Mouse (Mus musculus): ENCODE results near the gene Sema4g. TPM values are rescaled to one million over a fixed set of nuclear protein-coding genes. Genes with fewer than 3 reads are reported as not detected.

Sema4g gene
- 1.2 and 6.5 TPM in 2 replicates for polyA plus RNA-seq (2011; ENCODE audit: insufficient read depth, insufficient read length, low replicate concordance, missing spikeins)

GRCm38 (mm10) chr19:44988831-44989566 lies at the start of gene Sema4g:
Gene Sema4g, plus strand, starts transcription at chr19:44989101.
- TF ChIP-seq POLR2A (IDR thresholded peaks at IDR 0.05; ENCODE audit: borderline replicate concordance, control insufficient read depth, low read depth, low read length): no peak
- TF ChIP-seq CTCF (IDR thresholded peaks at IDR 0.05; ENCODE audit: control insufficient read depth, insufficient read depth, low read length): no peak; the same call in 1 of the 2 replicates
- 1% methylated on average over 56 of the region's 58 CpGs for WGBS
- H3K4me3 ChIP-seq (replicated peaks; ENCODE audit: control insufficient read depth, low read depth, low read length): no peak within 1 kb of the TSS
- H3K4me1 ChIP-seq (ENCODE audit: control insufficient read depth, insufficient read depth, low read length): no peaks in the 10 kb centered on the region
- H3K27ac ChIP-seq (ENCODE audit: control insufficient read depth, insufficient read depth, low read depth, low read length, poor library complexity): no peak within 1 kb of the TSS

- H3K27ac ChIP-seq (ENCODE audit: control insufficient read depth, insufficient read depth, low read depth, low read length, poor library complexity): no peak overlapping the region
- H3K4me1 ChIP-seq (ENCODE audit: control insufficient read depth, insufficient read depth, low read length): no peaks in the 10 kb centered on the region
- 88% methylated on average over 2 of the region's 2 CpGs for WGBS
- no peak for TF ChIP-seq POLR2A (IDR thresholded peaks at IDR 0.05; ENCODE audit: borderline replicate concordance, control insufficient read depth, low read depth, low read length)
- TF ChIP-seq CTCF (IDR thresholded peaks at IDR 0.05; ENCODE audit: control insufficient read depth, insufficient read depth, low read length): no peak
- no peak overlapping the region for H3K4me3 ChIP-seq (replicated peaks; ENCODE audit: control insufficient read depth, low read depth, low read length)
These were observed 29.3 kb upstream of the Sema4g start for GRCm38 (mm10) chr19:44959633-44960032.

DNA sequence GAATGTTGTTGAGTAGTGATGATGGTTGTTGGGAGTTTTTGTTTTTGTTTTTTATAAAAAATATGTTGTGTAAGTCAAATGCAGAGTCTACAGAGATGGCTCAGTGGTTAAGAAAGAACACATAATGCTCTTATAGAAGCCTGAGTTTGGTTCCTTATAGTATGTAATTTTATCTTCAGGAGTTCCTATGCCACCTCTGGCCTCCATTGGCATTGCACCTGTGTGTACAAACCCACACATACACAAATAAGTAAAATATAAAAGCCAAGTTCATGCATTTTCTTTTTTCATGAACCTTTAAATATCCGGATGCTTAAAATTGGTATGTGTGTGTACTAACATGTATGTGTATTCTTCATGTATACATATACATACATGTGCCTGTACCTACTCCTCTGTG lies 22.9 kb upstream of the Sema4g start:
- no peak overlapping the region for H3K4me3 ChIP-seq (replicated peaks; ENCODE audit: control insufficient read depth, low read depth, low read length)

GRCm38 (mm10) chr19:44968329-44968728 lies 20.6 kb upstream of the Sema4g start:
- no peak for TF ChIP-seq CTCF (IDR thresholded peaks at IDR 0.05; ENCODE audit: control insufficient read depth, insufficient read depth, low read length)
- no peak for TF ChIP-seq POLR2A (IDR thresholded peaks at IDR 0.05; ENCODE audit: borderline replicate concordance, control insufficient read depth, low read depth, low read length)
- Histone ChIP-seq H3K27ac (ENCODE audit: control insufficient read depth, insufficient read depth, low read depth, low read length, poor library complexity) (no peak overlapping the region), H3K4me3 (replicated peaks; ENCODE audit: control insufficient read depth, low read depth, low read length) (no peak overlapping the region), H3K4me1 (ENCODE audit: control insufficient read depth, insufficient read depth, low read length) (no peaks in the 10 kb centered on the region)
- 78% methylated on average over 3 of the region's 3 CpGs for WGBS

More for the DNA sequence above, 22.9 kb upstream of the Sema4g start:
- no peaks in the 10 kb centered on the region for H3K4me1 ChIP-seq (ENCODE audit: control insufficient read depth, insufficient read depth, low read length)
- 98% methylated on average over 1 of the region's 1 CpGs for WGBS
- no peak overlapping the region for H3K27ac ChIP-seq (ENCODE audit: control insufficient read depth, insufficient read depth, low read depth, low read length, poor library complexity)
- TF ChIP-seq POLR2A (IDR thresholded peaks at IDR 0.05; ENCODE audit: borderline replicate concordance, control insufficient read depth, low read depth, low read length) (no peak), CTCF (IDR thresholded peaks at IDR 0.05; ENCODE audit: control insufficient read depth, insufficient read depth, low read length) (no peak)

GRCm38 (mm10) chr19:44976636-44977035 lies 12.3 kb upstream of the Sema4g start:
- no peak for TF ChIP-seq POLR2A (IDR thresholded peaks at IDR 0.05; ENCODE audit: borderline replicate concordance, control insufficient read depth, low read depth, low read length)
- TF ChIP-seq CTCF (IDR thresholded peaks at IDR 0.05; ENCODE audit: control insufficient read depth, insufficient read depth, low read length): no peak
- Histone ChIP-seq H3K4me1 (ENCODE audit: control insufficient read depth, insufficient read depth, low read length) (no peaks in the 10 kb centered on the region), H3K27ac (ENCODE audit: control insufficient read depth, insufficient read depth, low read depth, low read length, poor library complexity) (no peak overlapping the region), H3K4me3 (replicated peaks; ENCODE audit: control insufficient read depth, low read depth, low read length) (no peak overlapping the region)
- WGBS: 90% methylated on average over 6 of the region's 6 CpGs

DNA sequence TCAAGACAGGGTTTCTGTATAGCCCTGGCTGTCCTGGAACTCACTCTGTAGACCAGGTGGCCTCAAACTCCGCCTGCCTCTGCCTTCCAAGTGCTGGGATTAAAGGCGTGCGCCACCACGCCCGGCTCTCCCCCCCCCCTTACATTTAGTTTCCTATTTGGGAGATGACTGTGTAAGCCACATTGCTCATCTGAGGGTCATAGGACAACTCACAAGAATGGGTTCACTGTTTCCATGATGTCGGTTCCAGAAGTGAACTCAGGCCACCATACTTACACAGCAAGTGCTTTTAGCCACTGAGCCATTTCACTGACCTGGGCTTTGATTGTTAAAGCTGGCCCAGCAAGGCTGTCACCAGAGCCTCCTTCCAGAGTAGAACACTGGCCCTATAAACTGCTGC lies 11.8 kb upstream of the Sema4g start:
- no peak overlapping the region for H3K4me3 ChIP-seq (replicated peaks; ENCODE audit: control insufficient read depth, low read depth, low read length)
- TF ChIP-seq CTCF (IDR thresholded peaks at IDR 0.05; ENCODE audit: control insufficient read depth, insufficient read depth, low read length) (no peak), POLR2A (IDR thresholded peaks at IDR 0.05; ENCODE audit: borderline replicate concordance, control insufficient read depth, low read depth, low read length) (no peak)
- H3K4me1 ChIP-seq (ENCODE audit: control insufficient read depth, insufficient read depth, low read length): no peaks in the 10 kb centered on the region
- no peak overlapping the region for H3K27ac ChIP-seq (ENCODE audit: control insufficient read depth, insufficient read depth, low read depth, low read length, poor library complexity)
- WGBS: 89% methylated on average over 6 of the region's 6 CpGs

- Histone ChIP-seq H3K4me3 (replicated peaks; ENCODE audit: control insufficient read depth, low read depth, low read length) (no peak overlapping the region), H3K4me1 (ENCODE audit: control insufficient read depth, insufficient read depth, low read length) (no peaks in the 10 kb centered on the region), H3K27ac (ENCODE audit: control insufficient read depth, insufficient read depth, low read depth, low read length, poor library complexity) (no peak overlapping the region)
- WGBS: 90% methylated on average over 2 of the region's 2 CpGs
- TF ChIP-seq CTCF (IDR thresholded peaks at IDR 0.05; ENCODE audit: control insufficient read depth, insufficient read depth, low read length): no peak
- no peak for TF ChIP-seq POLR2A (IDR thresholded peaks at IDR 0.05; ENCODE audit: borderline replicate concordance, control insufficient read depth, low read depth, low read length)
These were observed 8.1 kb upstream of the Sema4g start for GRCm38 (mm10) chr19:44980787-44981186.

DNA sequence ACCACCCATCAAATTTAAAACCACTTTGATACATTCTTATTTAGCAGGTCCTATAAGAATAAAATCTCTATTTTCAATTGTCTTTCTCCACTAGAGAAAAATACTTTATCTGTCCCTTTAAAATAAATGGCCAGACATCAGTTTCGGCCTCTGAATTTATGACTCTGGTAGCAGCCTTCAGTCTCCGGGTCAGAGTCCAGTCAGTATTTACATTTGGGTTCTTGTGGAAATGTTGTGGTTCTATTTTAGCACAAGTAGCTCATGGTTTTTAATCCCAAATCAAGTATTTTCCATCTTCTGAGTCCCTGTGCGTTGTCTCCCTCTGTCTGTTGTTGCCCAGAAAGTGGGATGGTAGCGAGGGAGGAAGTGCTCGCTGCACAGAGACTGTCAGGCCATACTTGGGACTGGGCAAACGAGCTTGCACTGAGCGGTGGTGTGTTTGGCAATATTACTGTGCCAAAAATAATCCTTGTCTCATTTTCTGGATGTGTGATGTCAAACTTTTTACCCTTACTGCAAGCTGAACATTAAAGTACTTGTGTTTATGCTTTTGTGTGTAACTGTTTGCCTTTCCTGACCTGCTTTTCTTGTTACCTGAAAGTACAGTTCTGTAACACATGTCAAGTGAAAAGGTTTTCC lies 6.3 kb upstream of the Sema4g start:
- no peak overlapping the region for H3K27ac ChIP-seq (ENCODE audit: control insufficient read depth, insufficient read depth, low read depth, low read length, poor library complexity)
- no peak overlapping the region for H3K4me3 ChIP-seq (replicated peaks; ENCODE audit: control insufficient read depth, low read depth, low read length)
- TF ChIP-seq POLR2A (IDR thresholded peaks at IDR 0.05; ENCODE audit: borderline replicate concordance, control insufficient read depth, low read depth, low read length) (no peak), CTCF (IDR thresholded peaks at IDR 0.05; ENCODE audit: control insufficient read depth, insufficient read depth, low read length) (no peak)
- WGBS: 63% methylated on average over 7 of the region's 7 CpGs
- no peaks in the 10 kb centered on the region for H3K4me1 ChIP-seq (ENCODE audit: control insufficient read depth, insufficient read depth, low read length)
